Mouse (Mus musculus): Measurements from ENCODE around the gene Cfap44.

Cfap44 gene

GRCm38 (mm10) chr16:44394577-44395243 is at the start of gene Cfap44:
Gene Cfap44, plus strand, starts transcription at chr16:44394796.
- peak; percentile 36 for DNase-seq (ENCODE audit: low read depth, low spot score)

GRCm38 (mm10) chr16:44347071-44347901 is 47.3 kb upstream of the Cfap44 start, which contains the start of gene Spice1:
Gene Spice1, plus strand, starts transcription at chr16:44347121.
- DNase-seq (ENCODE audit: low read depth, low spot score): peak; percentile 89

- DNase-seq (ENCODE audit: low read depth, low spot score): no peak
Observed at GRCm38 (mm10) chr16:44349801-44350397, 44.7 kb upstream of the Cfap44 start.

- DNase-seq (ENCODE audit: low read depth, low spot score): no peak
Observed at GRCm38 (mm10) chr16:44356291-44356690, 38.3 kb upstream of the Cfap44 start.

GRCm38 (mm10) chr16:44357571-44358268 is 36.9 kb upstream of the Cfap44 start:
- DNase-seq (ENCODE audit: low read depth, low spot score): peak; percentile 58

GRCm38 (mm10) chr16:44361921-44362890 is 32.4 kb upstream of the Cfap44 start:
- peak; percentile 22 for DNase-seq (ENCODE audit: low read depth, low spot score)

- DNase-seq (ENCODE audit: low read depth, low spot score): no peak
Observed at GRCm38 (mm10) chr16:44365522-44365921, 29.1 kb upstream of the Cfap44 start.

GRCm38 (mm10) chr16:44375459-44375858 is 19.1 kb upstream of the Cfap44 start:
- no peak for DNase-seq (ENCODE audit: low read depth, low spot score)

GRCm38 (mm10) chr16:44380006-44380405 is 14.6 kb upstream of the Cfap44 start:
- no peak for DNase-seq (ENCODE audit: low read depth, low spot score)

- no peak for DNase-seq (ENCODE audit: low read depth, low spot score)
Observed at GRCm38 (mm10) chr16:44381578-44381977, 13.0 kb upstream of the Cfap44 start.

GRCm38 (mm10) chr16:44383549-44383948 is 11.0 kb upstream of the Cfap44 start:
- no peak for DNase-seq (ENCODE audit: low read depth, low spot score)

GRCm38 (mm10) chr16:44384251-44384650 is 10.3 kb upstream of the Cfap44 start:
- no peak for DNase-seq (ENCODE audit: low read depth, low spot score)

GRCm38 (mm10) chr16:44391877-44392548 is 2.6 kb upstream of the Cfap44 start:
- DNase-seq (ENCODE audit: low read depth, low spot score): peak; percentile 13

- no peak for DNase-seq (ENCODE audit: low read depth, low spot score)
Observed at GRCm38 (mm10) chr16:44404933-44405332, 10.3 kb downstream of the Cfap44 start.

- no peak for DNase-seq (ENCODE audit: low read depth, low spot score)
Observed at GRCm38 (mm10) chr16:44407211-44407610, 12.6 kb downstream of the Cfap44 start.

GRCm38 (mm10) chr16:44408290-44408689 is 13.7 kb downstream of the Cfap44 start:
- DNase-seq (ENCODE audit: low read depth, low spot score): no peak

GRCm38 (mm10) chr16:44410176-44410575 is 15.6 kb downstream of the Cfap44 start:
- DNase-seq (ENCODE audit: low read depth, low spot score): no peak

GRCm38 (mm10) chr16:44417596-44417995 is 23.0 kb downstream of the Cfap44 start:
- no peak for DNase-seq (ENCODE audit: low read depth, low spot score)

GRCm38 (mm10) chr16:44421735-44422134 is 27.1 kb downstream of the Cfap44 start:
- no peak for DNase-seq (ENCODE audit: low read depth, low spot score)

- DNase-seq (ENCODE audit: low read depth, low spot score): no peak
Observed at GRCm38 (mm10) chr16:44423499-44423898, 28.9 kb downstream of the Cfap44 start.
